18 mouse cellular contexts compared by ENCODE assay signal in genomic region chr17:86351282-86351681, GRCm38 (mm10).
A peak's percentile ranks its signal among the peaks of the same experiment; 100 is the strongest.
DNase-seq lines count a peak whose midpoint lies in the region; ATAC-seq and TF ChIP-seq lines count a peak whose summit lies in the region.
"Had no signal": no experiment of that assay in that cellular context is flagged by ENCODE, and none has a peak within 500 bp of the region (broad histone marks: within the 10 kb centered on the region; RNA-seq: fewer than 3 reads in every experiment).

No protein-coding gene starts in this region.

- no peaks in the 10 kb centered on the region for H3K79me2 ChIP-seq in myocyte (ENCODE audit: control insufficient read depth, insufficient read depth)

- H3K4me2 ChIP-seq in forebrain, postnatal 0 days (ENCODE audit: low read depth), result no peak overlapping the region
- peak overlapping the region; percentile 45 for H3K4me2 ChIP-seq in hindbrain, postnatal 0 days (ENCODE audit: low read depth, low read length)
- H3K4me2 ChIP-seq in hindbrain, embryonic 12.5 days (replicated peaks), result no peak overlapping the region
- peak overlapping the region; percentile 42; the same call in 1 of the 2 replicates for H3K4me2 ChIP-seq in lung, embryonic 15.5 days
- H3K4me2 ChIP-seq in myocyte (ENCODE audit: low read depth), result peak overlapping the region; percentile 44
- H3K4me2 ChIP-seq: midbrain, embryonic 12.5 days had no signal

- no peaks in the 10 kb centered on the region for H3K36me3 ChIP-seq in forebrain, postnatal 0 days (ENCODE audit: insufficient read depth)
- H3K36me3 ChIP-seq in forebrain, embryonic 10.5 days (replicated peaks), result no peaks in the 10 kb centered on the region
- H3K36me3 ChIP-seq in hindbrain, postnatal 0 days (ENCODE audit: insufficient read depth, low read length), result no peaks in the 10 kb centered on the region
- no peaks in the 10 kb centered on the region for H3K36me3 ChIP-seq in hindbrain, embryonic 12.5 days
- no peaks in the 10 kb centered on the region for H3K36me3 ChIP-seq in lung, embryonic 15.5 days
- H3K36me3 ChIP-seq in myocyte (ENCODE audit: control insufficient read depth, insufficient read depth), result no peaks in the 10 kb centered on the region
- H3K36me3 ChIP-seq: embryonic facial prominence, embryonic 13.5 days; G1E; midbrain, embryonic 12.5 days had no signal

- H3K27ac ChIP-seq in forebrain, postnatal 0 days (ENCODE audit: low read depth, low read length), result peak overlapping the region; percentile 58
- H3K27ac ChIP-seq in forebrain, embryonic 10.5 days, result no peak overlapping the region
- H3K27ac ChIP-seq in hindbrain, postnatal 0 days, result peak overlapping the region; percentile 76; the same call in 1 of the 2 replicates
- no peak overlapping the region for H3K27ac ChIP-seq in hindbrain, embryonic 12.5 days
- H3K27ac ChIP-seq in lung, embryonic 15.5 days, result peak overlapping the region; percentile 91
- H3K27ac ChIP-seq: midbrain, embryonic 12.5 days had no signal

- no peak overlapping the region for H3K9ac ChIP-seq in forebrain, postnatal 0 days
- no peak overlapping the region for H3K9ac ChIP-seq in hindbrain, postnatal 0 days (replicated peaks; ENCODE audit: low read length)
- H3K9ac ChIP-seq in hindbrain, embryonic 12.5 days, result no peak overlapping the region
- H3K9ac ChIP-seq in lung, embryonic 15.5 days, result no peak overlapping the region
- H3K9ac ChIP-seq: embryonic facial prominence, embryonic 13.5 days; liver, postnatal 0 days; midbrain, embryonic 12.5 days had no signal

- ATAC-seq in forebrain, postnatal 0 days, result no peak
- ATAC-seq in hindbrain, postnatal 0 days, result no peak
- ATAC-seq in hindbrain, embryonic 12.5 days (ENCODE audit: low FRiP score), result no peak
- ATAC-seq in lung, embryonic 15.5 days (ENCODE audit: borderline replicate concordance, extremely low read depth, low FRiP score, low TSS enrichment), result peak; percentile 58; the same call in 1 of the 2 replicates
- ATAC-seq: liver, postnatal 0 days had no signal

- no peak for TF ChIP-seq CTCF in forebrain, postnatal 0 days (IDR thresholded peaks at IDR 0.05; ENCODE audit: low read depth)
- no peak for TF ChIP-seq CTCF in hindbrain, postnatal 0 days (IDR thresholded peaks at IDR 0.05; ENCODE audit: low read depth)

- no peak overlapping the region for H3K4me3 ChIP-seq in forebrain, postnatal 0 days (ENCODE audit: low read depth, low read length)
- no peak overlapping the region for H3K4me3 ChIP-seq in forebrain, embryonic 10.5 days
- no peak overlapping the region for H3K4me3 ChIP-seq in hindbrain, postnatal 0 days (ENCODE audit: low read length)
- H3K4me3 ChIP-seq in hindbrain, embryonic 12.5 days, result no peak overlapping the region
- no peak overlapping the region for H3K4me3 ChIP-seq in lung, embryonic 15.5 days
- no peak overlapping the region for H3K4me3 ChIP-seq in myocyte
- H3K4me3 ChIP-seq: embryonic facial prominence, embryonic 13.5 days; midbrain, embryonic 12.5 days had no signal

- H3K27me3 ChIP-seq in forebrain, postnatal 0 days (ENCODE audit: insufficient read depth, low read length), result no peaks in the 10 kb centered on the region
- H3K27me3 ChIP-seq in forebrain, embryonic 10.5 days (ENCODE audit: poor library complexity, severe bottlenecking), result no peaks in the 10 kb centered on the region
- no peaks in the 10 kb centered on the region for H3K27me3 ChIP-seq in hindbrain, postnatal 0 days (ENCODE audit: insufficient read depth, low read length)
- H3K27me3 ChIP-seq in hindbrain, embryonic 12.5 days, result no peaks in the 10 kb centered on the region
- H3K27me3 ChIP-seq in lung, embryonic 15.5 days, result no peaks in the 10 kb centered on the region
- H3K27me3 ChIP-seq in myocyte (ENCODE audit: control insufficient read depth, insufficient read depth, insufficient read length), result no peaks in the 10 kb centered on the region
- H3K27me3 ChIP-seq: embryonic facial prominence, embryonic 13.5 days; midbrain, embryonic 12.5 days had no signal

- no peaks in the 10 kb centered on the region for H3K9me3 ChIP-seq in forebrain, postnatal 0 days (ENCODE audit: low read length)
- H3K9me3 ChIP-seq in forebrain, embryonic 10.5 days, result no peaks in the 10 kb centered on the region
- H3K9me3 ChIP-seq in hindbrain, postnatal 0 days (ENCODE audit: low read length), result no peaks in the 10 kb centered on the region
- H3K9me3 ChIP-seq in hindbrain, embryonic 12.5 days (replicated peaks), result no peaks in the 10 kb centered on the region
- no peaks in the 10 kb centered on the region for H3K9me3 ChIP-seq in lung, embryonic 15.5 days
- H3K9me3 ChIP-seq: embryonic facial prominence, embryonic 13.5 days; G1E; midbrain, embryonic 12.5 days had no signal

- TF ChIP-seq POLR2A in myocyte (IDR thresholded peaks at IDR 0.05; ENCODE audit: insufficient read length, low read depth), result no peak

- no peak for DNase-seq in forebrain, postnatal 0 days
- no peak for DNase-seq in forebrain, embryonic 10.5 days (ENCODE audit: extremely low spot score, low spot score)
- DNase-seq in hindbrain, postnatal 0 days (ENCODE audit: low spot score), result no peak
- DNase-seq in lung, postnatal 14 days, result no peak
- no peak for DNase-seq in right cerebral cortex, postnatal 10 days (ENCODE audit: low spot score in 2 of 2)
- DNase-seq: adrenal gland, postnatal 25 days; B cell, adult 2 months; gastrocnemius, postnatal 36 days; kidney, adult 2 months; liver, postnatal 0 days; right cerebral cortex, adult 18-20 months; thymus, postnatal 14 days had no signal

- no peak overlapping the region for H3ac ChIP-seq in myocyte (ENCODE audit: control insufficient read depth, insufficient read length)

- whole genome bisulfite sequencing in forebrain, postnatal 0 days, result 65% methylated on average over 4 of the region's 4 CpGs
- WGBS in forebrain, embryonic 10.5 days, result 87% methylated on average over 4 of the region's 4 CpGs
- WGBS in hindbrain, postnatal 0 days, result 50% methylated on average over 4 of the region's 4 CpGs
- 78% methylated on average over 4 of the region's 4 CpGs for WGBS in hindbrain, embryonic 12.5 days
- WGBS in lung, embryonic 15.5 days, result 32% methylated on average over 4 of the region's 4 CpGs

- peaks cover 26% of the 10 kb centered on the region for H3K4me1 ChIP-seq in forebrain, postnatal 0 days (ENCODE audit: insufficient read depth)
- H3K4me1 ChIP-seq in forebrain, embryonic 10.5 days, result 0 out of 2 replicates have a peak, but pooled peaks cover 12% of the 10 kb centered on the region
- H3K4me1 ChIP-seq in hindbrain, postnatal 0 days (ENCODE audit: insufficient read depth, low read length), result peaks cover 29% of the 10 kb centered on the region
- peaks cover 12% of the 10 kb centered on the region for H3K4me1 ChIP-seq in hindbrain, embryonic 12.5 days
- peaks cover 52% of the 10 kb centered on the region for H3K4me1 ChIP-seq in lung, embryonic 15.5 days
- H3K4me1 ChIP-seq: midbrain, embryonic 12.5 days had no signal

TF ChIP-seq in myocyte, 11 proteins besides CTCF, POLR2A, EP300 and RAD21:
- no peak for TF ChIP-seq SRF (IDR thresholded peaks at IDR 0.05; ENCODE audit: control insufficient read depth, insufficient read length, low read depth)

Comparison
In these comparisons a context has a peak if more than half of its experiments do, and no peak if none do; other contexts are left out.
1. H3K27ac ChIP-seq: peak in forebrain, postnatal 0 days (single experiment), hindbrain, postnatal 0 days (single experiment) and lung, embryonic 15.5 days (single experiment); none in forebrain, embryonic 10.5 days (single experiment) and hindbrain, embryonic 12.5 days (single experiment).
2. H3K4me2 ChIP-seq: peak in hindbrain, postnatal 0 days (single experiment), lung, embryonic 15.5 days (single experiment) and myocyte (single experiment); none in forebrain, postnatal 0 days (single experiment) and hindbrain, embryonic 12.5 days (single experiment).